In genomic region chr15:97949706-97950105, GRCm38 (mm10) we compare ENCODE assay signal across 21 mouse cellular contexts. TPM values are rescaled to one million over a fixed set of nuclear protein-coding genes. Genes with fewer than 3 reads are reported as not detected.
DNase-seq lines count a peak whose midpoint lies in the region; ATAC-seq and TF ChIP-seq lines count a peak whose summit lies in the region.
"Had no signal": no experiment of that assay in that cellular context is flagged by ENCODE, and none has a peak within 500 bp of the region (broad histone marks: within the 10 kb centered on the region; RNA-seq: fewer than 3 reads in every experiment).

No protein-coding gene starts in this region.

- no peak overlapping the region for H3K27ac ChIP-seq in MEL (ENCODE audit: control insufficient read depth, low read depth, low read length)
- no peak overlapping the region for H3K27ac ChIP-seq in embryonic facial prominence, embryonic 11.5 days (replicated peaks; ENCODE audit: low read depth, low read length)
- H3K27ac ChIP-seq in limb, embryonic 14.5 days (replicated peaks; ENCODE audit: low read depth, low read length) = no peak overlapping the region
- H3K27ac ChIP-seq: embryonic facial prominence, embryonic 12.5 days; heart, adult 2 months; heart, embryonic 15.5 days; left cerebral cortex, adult 2 months; limb, embryonic 15.5 days; liver, embryonic 15.5 days had no signal

- H3K79me2 ChIP-seq in MEL (ENCODE audit: control insufficient read depth, insufficient read depth, low read length, poor library complexity) = no peaks in the 10 kb centered on the region

- H3K4me1 ChIP-seq in MEL (ENCODE audit: control insufficient read depth in 1 of 2, insufficient read depth in 2 of 2, low read length in 2 of 2) = no peaks in the 10 kb centered on the region
- no peaks in the 10 kb centered on the region; the same call in 1 of the 2 replicates for H3K4me1 ChIP-seq in embryonic facial prominence, embryonic 11.5 days (ENCODE audit: control insufficient read depth, insufficient read depth, low read length)
- peaks cover 4% of the 10 kb centered on the region; the same call in 1 of the 2 replicates for H3K4me1 ChIP-seq in limb, embryonic 14.5 days (ENCODE audit: control insufficient read depth, insufficient read depth, low read length)
- H3K4me1 ChIP-seq: liver, embryonic 15.5 days had no signal

- TF ChIP-seq CTCF in MEL (IDR thresholded peaks at IDR 0.05 in 2 of 3, conservative IDR thresholded peaks at IDR 0.05 in 1 of 3; ENCODE audit: control insufficient read depth in 1 of 3, insufficient read depth in 1 of 3, low read depth in 2 of 3, low read length in 3 of 3, poor library complexity in 1 of 3, severe bottlenecking in 1 of 3) = no peak

- H3K9ac ChIP-seq in MEL (ENCODE audit: control insufficient read depth, low read depth, low read length, poor library complexity, severe bottlenecking) = no peak overlapping the region
- peak overlapping the region; percentile 22; the same call in 1 of the 2 replicates for H3K9ac ChIP-seq in embryonic facial prominence, embryonic 11.5 days (replicated peaks; ENCODE audit: low read length)
- 0 out of 2 replicates have a peak overlapping the region, but pooled peaks have one; percentile 12 for H3K9ac ChIP-seq in limb, embryonic 14.5 days (ENCODE audit: low read depth, low read length, severe bottlenecking)
- H3K9ac ChIP-seq: embryonic facial prominence, embryonic 12.5 days; heart, embryonic 15.5 days; limb, embryonic 15.5 days; liver, embryonic 15.5 days had no signal

- no peak for ATAC-seq in embryonic facial prominence, embryonic 11.5 days (replicated peaks; ENCODE audit: insufficient number of reproducible peaks, low FRiP score, low TSS enrichment, low read depth)
- ATAC-seq in limb, embryonic 14.5 days (ENCODE audit: low FRiP score, low read depth) = no peak
- ATAC-seq: CD4-positive, CD25-positive, alpha-beta regulatory T cell, adult 4 months; midbrain, embryonic 16.5 days had no signal

- intact Hi-C loops in heart, postnatal 36 days (cut with DNase I) = loop anchor here (10.0 kb wide), 1 partner anchor 1835 kb away; no protein-coding TSS in a partner anchor

- no peak for TF ChIP-seq RAD21 in MEL (IDR thresholded peaks at IDR 0.05; ENCODE audit: low read depth, low read length)

- no peaks in the 10 kb centered on the region for H3K36me3 ChIP-seq in MEL (ENCODE audit: control insufficient read depth in 1 of 2, insufficient read depth in 2 of 2, low read length in 2 of 2)
- no peaks in the 10 kb centered on the region for H3K36me3 ChIP-seq in embryonic facial prominence, embryonic 11.5 days (replicated peaks; ENCODE audit: control insufficient read depth, insufficient read depth, low read depth, low read length)
- no peaks in the 10 kb centered on the region for H3K36me3 ChIP-seq in limb, embryonic 14.5 days (ENCODE audit: control insufficient read depth, insufficient read depth, low read length)
- H3K36me3 ChIP-seq: embryonic facial prominence, embryonic 12.5 days; heart, embryonic 15.5 days; limb, embryonic 15.5 days; liver, embryonic 15.5 days had no signal

- DNase-seq in heart, adult 11 months = peak; percentile 68
- no peak for DNase-seq in heart, postnatal 36 days
- DNase-seq in MEL (ENCODE audit: low read depth, low spot score) = peak; percentile 40
- DNase-seq in embryonic facial prominence, embryonic 11.5 days (ENCODE audit: low spot score) = no peak
- no peak for DNase-seq in limb, embryonic 14.5 days (ENCODE audit: low spot score)
- DNase-seq in spleen, postnatal 4 days (ENCODE audit: low spot score in 2 of 2) = no peak
- no peak for DNase-seq in T-cell, adult 2 months (ENCODE audit: low spot score)
- DNase-seq: adrenal gland, postnatal 36 days; cerebellum, adult 2 months; cerebellum, postnatal 36 days; heart, adult 2 months; kidney, adult 2 months; thymus, postnatal 25 days had no signal

- no peaks in the 10 kb centered on the region for H3K9me3 ChIP-seq in MEL (replicated peaks; ENCODE audit: insufficient read depth, low read length)
- H3K9me3 ChIP-seq in embryonic facial prominence, embryonic 11.5 days (replicated peaks; ENCODE audit: control insufficient read depth, low read length) = no peaks in the 10 kb centered on the region
- no peaks in the 10 kb centered on the region for H3K9me3 ChIP-seq in limb, embryonic 14.5 days (ENCODE audit: control insufficient read depth, low read length)
- H3K9me3 ChIP-seq: embryonic facial prominence, embryonic 12.5 days; heart, embryonic 15.5 days; limb, embryonic 15.5 days; liver, embryonic 15.5 days; megakaryocyte, embryonic 14.5 days had no signal

- 70% methylated on average over 3 of the region's 3 CpGs for WGBS in embryonic facial prominence, embryonic 11.5 days
- 74% methylated on average over 3 of the region's 3 CpGs for WGBS in limb, embryonic 14.5 days

- no peak for TF ChIP-seq POLR2A in MEL (IDR thresholded peaks at IDR 0.05; ENCODE audit: control insufficient read depth in 1 of 2, insufficient read depth in 1 of 2, low read depth in 1 of 2, low read length in 2 of 2, poor library complexity in 1 of 2)
- no peak for TF ChIP-seq POLR2A in limb, embryonic 14.5 days (IDR thresholded peaks at IDR 0.05; ENCODE audit: borderline replicate concordance, extremely low read depth, insufficient read depth, insufficient read length)

- no peak overlapping the region for H3K4me2 ChIP-seq in embryonic facial prominence, embryonic 11.5 days (ENCODE audit: low read depth, low read length)
- H3K4me2 ChIP-seq in limb, embryonic 14.5 days (replicated peaks; ENCODE audit: low read depth, low read length, severe bottlenecking) = no peak overlapping the region
- H3K4me2 ChIP-seq: embryonic facial prominence, embryonic 12.5 days; heart, embryonic 15.5 days; limb, embryonic 15.5 days; liver, embryonic 15.5 days had no signal

- no peaks in the 10 kb centered on the region for H3K27me3 ChIP-seq in MEL (ENCODE audit: control insufficient read depth in 1 of 2, insufficient read depth in 2 of 2, low read length in 2 of 2)
- H3K27me3 ChIP-seq in embryonic facial prominence, embryonic 11.5 days (ENCODE audit: control insufficient read depth, insufficient read depth, low read length) = no peaks in the 10 kb centered on the region
- no peaks in the 10 kb centered on the region for H3K27me3 ChIP-seq in limb, embryonic 14.5 days (ENCODE audit: control insufficient read depth, insufficient read depth, low read length)
- H3K27me3 ChIP-seq: embryonic facial prominence, embryonic 12.5 days had no signal

- no peak overlapping the region for H3K4me3 ChIP-seq in MEL (ENCODE audit: control insufficient read depth in 1 of 2, insufficient read depth in 1 of 2, low read depth in 2 of 2, low read length in 2 of 2)
- no peak overlapping the region for H3K4me3 ChIP-seq in embryonic facial prominence, embryonic 11.5 days (ENCODE audit: low read depth, low read length)
- no peak overlapping the region for H3K4me3 ChIP-seq in limb, embryonic 14.5 days (replicated peaks; ENCODE audit: low read length)
- H3K4me3 ChIP-seq: embryonic facial prominence, embryonic 12.5 days; heart, adult 2 months; heart, embryonic 15.5 days; left cerebral cortex, adult 2 months; limb, embryonic 15.5 days; liver, embryonic 15.5 days; megakaryocyte, embryonic 14.5 days had no signal

- TF ChIP-seq EP300 in MEL (IDR thresholded peaks at IDR 0.05; ENCODE audit: low read depth in 1 of 2, low read length in 2 of 2) = no peak

TF ChIP-seq in MEL, 35 proteins besides CTCF, POLR2A, EP300 and RAD21:
- TF ChIP-seq CHD2 (IDR thresholded peaks at IDR 0.05; ENCODE audit: low read length) = no peak
- peak; percentile 50; the same call in 1 of the 2 replicates for TF ChIP-seq TBP (IDR thresholded peaks at IDR 0.05; ENCODE audit: low read depth, low read length)

RNA-seq across cellular contexts. Expression of gene Tmem106c, which starts 14.3 kb away (rescaled TPM):
- total RNA-seq in heart, postnatal 36 days (2021) = 10 to 100 TPM; 10.6 to 12.0 TPM
- total RNA-seq in MEL (2012; rRNA removed) = 54.3 and 57.9 TPM in 2 replicates
- polyA plus RNA-seq in MEL (2012; ENCODE audit: insufficient read depth in 1 of 2, insufficient read length in 2 of 2, low read depth in 1 of 2, low replicate concordance in 2 of 2, missing spikeins in 1 of 2) = 100 to 1,000 TPM in 1 of 2 experiments, not detected in 1; 121 TPM
- polyA plus RNA-seq in embryonic facial prominence, embryonic 11.5 days (2014; fragmentation: Nextera tagmentation; extraction: Ambion mirVana) = 39.1 and 40.6 TPM in 2 replicates
- polyA plus RNA-seq in limb, embryonic 14.5 days (2012; rRNA removed) = 49.9 and 59.1 TPM in 2 replicates
- 49.8 and 51.5 TPM in 2 replicates for polyA plus RNA-seq in limb, embryonic 14.5 days (2014; fragmentation: Nextera tagmentation; extraction: Ambion mirVana)

RNA-seq across cellular contexts. Expression of gene Vdr, which starts 39.3 kb away (rescaled TPM):
- total RNA-seq in heart, postnatal 36 days (2021) = 1 to 10 TPM; 1.6 to 1.7 TPM
- 0.54 and 0.69 TPM in 2 replicates for total RNA-seq in MEL (2012; rRNA removed)
- polyA plus RNA-seq in MEL (2012; ENCODE audit: insufficient read depth in 1 of 2, insufficient read length in 2 of 2, low read depth in 1 of 2, low replicate concordance in 2 of 2, missing spikeins in 1 of 2) = 1 to 10 TPM in 1 of 2 experiments, not detected in 1; 1.9 TPM
- 0.29 and 0.36 TPM in 2 replicates for polyA plus RNA-seq in embryonic facial prominence, embryonic 11.5 days (2014; fragmentation: Nextera tagmentation; extraction: Ambion mirVana)
- 3.4 and 4.0 TPM in 2 replicates for polyA plus RNA-seq in limb, embryonic 14.5 days (2012; rRNA removed)
- 1.9 and 2.0 TPM in 2 replicates for polyA plus RNA-seq in limb, embryonic 14.5 days (2014; fragmentation: Nextera tagmentation; extraction: Ambion mirVana)

RNA-seq across cellular contexts. Expression of gene Col2a1, which starts 54.8 kb away (rescaled TPM):
- under 1 TPM; 0.08 to 0.46 TPM for total RNA-seq in heart, postnatal 36 days (2021)
- total RNA-seq in MEL (2012; rRNA removed) = 0.04 TPM in 1 of 2 replicates, not detected in the other
- polyA plus RNA-seq in MEL (2012; ENCODE audit: insufficient read depth in 1 of 2, insufficient read length in 2 of 2, low read depth in 1 of 2, low replicate concordance in 2 of 2, missing spikeins in 1 of 2) = under 1 TPM in 1 of 2 experiments, not detected in 1; 0.04 TPM
- 161 and 177 TPM in 2 replicates for polyA plus RNA-seq in embryonic facial prominence, embryonic 11.5 days (2014; fragmentation: Nextera tagmentation; extraction: Ambion mirVana)
- 1,642 and 1,975 TPM in 2 replicates for polyA plus RNA-seq in limb, embryonic 14.5 days (2012; rRNA removed)
- polyA plus RNA-seq in limb, embryonic 14.5 days (2014; fragmentation: Nextera tagmentation; extraction: Ambion mirVana) = 754 and 761 TPM in 2 replicates
- total RNA-seq: adrenal gland, postnatal 36 days had no signal
- polyA plus RNA-seq: CD4-positive, CD25-positive, alpha-beta regulatory T cell, adult 4 months; kidney, adult 2 months had no signal

Comparison
In these comparisons a context has a peak if more than half of its experiments do, and no peak if none do; other contexts are left out.
1. DNase-seq: peak in heart, adult 11 months (single experiment) and MEL (single experiment); none in heart, postnatal 36 days (0 of 2), embryonic facial prominence, embryonic 11.5 days (single experiment), limb, embryonic 14.5 days (single experiment), spleen, postnatal 4 days (0 of 2) and T-cell, adult 2 months (single experiment).
2. RNA of gene Col2a1, which starts 54.8 kb away (polyA plus RNA-seq): 754 to 1,975 TPM in limb, embryonic 14.5 days and 161 to 177 TPM in embryonic facial prominence, embryonic 11.5 days; 0.04 TPM in MEL; every median in the first group is over 100 times any median in the second.